Mouse (Mus musculus): ENCODE measurements around the gene Pex6. TPM values are rescaled to one million over a fixed set of nuclear protein-coding genes. Genes with fewer than 3 reads are reported as not detected.

Pex6 gene
- polyA plus RNA-seq, 1 experiment from 2014 or later, result 21.9 TPM

DNA sequence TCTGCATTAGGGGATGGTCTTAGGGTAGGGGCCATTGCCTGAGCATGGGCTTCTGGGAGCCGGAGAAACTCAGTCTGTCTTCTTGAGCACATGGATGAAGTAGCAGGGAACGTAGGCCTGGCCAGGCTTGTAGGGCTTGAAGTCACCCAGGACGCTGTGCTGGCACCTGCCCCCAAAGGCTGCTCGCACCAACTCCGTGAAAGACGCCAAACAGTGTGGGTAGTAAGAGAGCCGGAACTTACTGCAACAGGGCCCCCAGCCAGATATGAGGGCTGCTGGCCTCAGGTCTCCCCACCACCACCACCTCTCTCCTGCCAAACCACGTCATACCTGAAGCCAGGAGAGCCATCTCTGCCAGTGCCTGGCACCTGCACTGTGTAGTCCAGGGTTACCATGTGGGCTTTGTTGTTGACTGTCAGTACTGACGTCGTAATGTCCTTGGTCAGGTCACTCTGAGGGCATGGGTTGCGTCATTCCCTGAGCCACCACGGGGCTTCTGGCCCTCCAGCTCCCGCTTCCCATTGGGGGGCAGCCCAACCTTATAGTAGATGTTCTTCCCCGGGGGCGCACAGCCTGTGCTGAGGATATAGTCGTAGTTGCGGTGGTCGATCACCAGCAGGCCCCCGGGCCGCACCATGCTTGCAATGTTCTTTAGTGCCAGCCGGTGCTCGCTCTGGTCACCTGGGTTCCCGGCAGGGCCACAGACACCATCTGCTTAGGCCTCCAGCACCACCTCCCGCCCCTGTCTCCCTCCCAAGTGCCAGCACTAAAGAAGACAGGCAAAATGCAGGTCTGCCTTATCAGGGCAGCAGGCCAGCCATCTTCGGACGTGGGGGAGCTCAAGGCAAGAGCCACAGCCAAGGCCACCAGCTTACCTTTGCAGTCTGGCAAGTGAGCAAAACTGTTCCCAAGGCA lies 14.7 kb downstream of the Pex6 start:
- H3K27me3 ChIP-seq (ENCODE audit: insufficient read depth, poor library complexity, severe bottlenecking), result peaks cover 27% of the 10 kb centered on the region
- peaks cover 41% of the 10 kb centered on the region for H3K36me3 ChIP-seq
- H3K27ac ChIP-seq, result no peak overlapping the region
- peaks cover 32% of the 10 kb centered on the region for H3K4me1 ChIP-seq
- H3K4me3 ChIP-seq, result no peak overlapping the region
- no peak for DNase-seq (ENCODE audit: low spot score)
- 87% methylated on average over 26 of the region's 26 CpGs for WGBS
- no peaks in the 10 kb centered on the region for H3K9me3 ChIP-seq

DNA sequence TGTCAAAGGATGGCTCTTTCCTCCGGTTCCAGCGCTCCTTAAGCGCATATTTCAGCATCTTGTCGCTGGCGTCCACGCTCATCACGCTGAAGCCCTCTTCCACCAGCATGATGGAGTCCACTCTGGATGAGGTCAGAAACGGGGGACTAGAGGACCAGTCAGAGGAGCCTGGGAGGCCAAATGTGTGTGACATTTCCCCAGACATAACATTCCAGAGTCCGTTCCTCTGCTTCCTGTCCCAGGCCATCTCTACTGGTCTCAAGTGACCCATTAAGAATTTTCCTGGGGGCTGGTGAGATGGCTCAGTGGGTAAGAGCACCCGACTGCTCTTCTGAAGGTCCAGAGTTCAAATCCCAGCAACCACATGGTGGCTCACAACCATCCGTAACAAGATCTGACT lies 16.0 kb downstream of the Pex6 start:
- Histone ChIP-seq H3K36me3 (peaks cover 28% of the 10 kb centered on the region), H3K9me3 (no peaks in the 10 kb centered on the region), H3K27me3 (ENCODE audit: insufficient read depth, poor library complexity, severe bottlenecking) (peaks cover 27% of the 10 kb centered on the region), H3K4me1 (peaks cover 32% of the 10 kb centered on the region), H3K27ac (no peak overlapping the region; the same call in 1 of the 2 replicates), H3K4me3 (no peak overlapping the region)
- DNase-seq (ENCODE audit: low spot score), result no peak
- 89% methylated on average over 11 of the region's 11 CpGs for WGBS

DNA sequence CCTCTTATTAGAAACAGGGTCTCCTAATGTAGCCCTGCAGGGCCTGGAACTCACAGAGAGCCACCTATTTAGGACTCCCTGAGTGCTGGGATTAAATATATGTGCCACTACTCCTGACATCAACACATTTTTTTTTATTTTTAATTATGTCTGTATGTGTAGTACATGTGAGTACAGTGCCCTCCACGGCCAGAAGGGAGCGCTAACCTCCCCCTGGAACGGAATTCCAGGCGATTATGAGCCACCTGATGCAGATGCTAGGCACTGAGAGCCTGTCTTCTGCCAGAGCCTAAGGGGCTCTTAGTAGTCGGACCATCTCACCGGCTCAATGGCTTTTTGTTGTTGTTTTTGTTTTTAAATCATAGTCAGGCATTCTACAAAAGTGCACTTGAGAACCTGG lies 16.8 kb downstream of the Pex6 start:
- no peak for DNase-seq (ENCODE audit: low spot score)
- peaks cover 27% of the 10 kb centered on the region for H3K27me3 ChIP-seq (ENCODE audit: insufficient read depth, poor library complexity, severe bottlenecking)
- no peak overlapping the region for H3K27ac ChIP-seq
- H3K9me3 ChIP-seq, result no peaks in the 10 kb centered on the region
- peaks cover 32% of the 10 kb centered on the region for H3K4me1 ChIP-seq
- H3K4me3 ChIP-seq, result no peak overlapping the region
- peaks cover 23% of the 10 kb centered on the region for H3K36me3 ChIP-seq
- 32% methylated on average over 6 of the region's 6 CpGs for WGBS

DNA sequence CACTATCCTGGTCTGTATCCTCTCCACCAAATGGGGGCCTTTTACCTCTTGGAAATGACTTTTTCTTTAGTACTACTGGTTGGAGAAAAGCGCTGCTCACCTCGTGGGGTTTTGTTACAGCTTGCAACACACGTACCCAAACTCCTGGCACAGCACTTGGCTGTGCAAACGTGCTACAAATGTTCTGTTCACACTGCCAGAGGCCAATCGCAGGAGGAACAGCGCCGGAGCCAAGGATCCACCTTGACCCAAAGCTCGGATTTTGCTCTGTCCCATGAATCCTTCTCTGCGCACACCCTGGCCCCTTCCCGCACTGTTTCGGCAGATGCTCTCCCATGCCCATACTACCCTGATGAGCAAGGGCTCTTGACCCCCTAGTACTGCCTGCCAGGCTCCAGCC lies 17.2 kb downstream of the Pex6 start:
- Histone ChIP-seq H3K36me3 (peaks cover 18% of the 10 kb centered on the region), H3K9me3 (no peaks in the 10 kb centered on the region), H3K27me3 (ENCODE audit: insufficient read depth, poor library complexity, severe bottlenecking) (peaks cover 27% of the 10 kb centered on the region), H3K27ac (no peak overlapping the region), H3K4me3 (peak overlapping the region; percentile 33; the same call in 1 of the 2 replicates), H3K4me1 (peaks cover 32% of the 10 kb centered on the region)
- DNase-seq (ENCODE audit: low spot score), result no peak
- WGBS, result 42% methylated on average over 11 of the region's 11 CpGs

DNA sequence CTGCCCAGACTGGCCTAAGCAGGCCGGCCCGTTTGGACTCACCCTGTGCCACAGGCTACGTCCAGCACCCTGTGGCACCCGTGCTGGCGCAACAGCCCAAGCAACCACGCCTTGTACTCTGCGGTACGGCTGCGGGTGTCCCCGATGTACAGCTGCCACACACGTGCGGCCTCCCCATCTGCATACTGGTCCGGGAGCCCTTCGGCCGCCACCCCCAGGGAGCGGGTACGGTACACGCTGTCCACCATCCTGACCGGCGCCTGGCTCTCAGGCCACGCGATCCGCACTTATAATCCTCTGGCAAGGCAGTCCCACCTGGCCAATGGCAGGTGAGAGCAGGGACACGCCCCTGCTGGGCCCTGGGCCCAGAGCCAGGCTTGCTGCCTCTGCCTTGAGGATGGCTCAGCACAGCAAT lies 17.6 kb downstream of the Pex6 start, which contains the start of gene Gnmt:
Gene Gnmt, minus strand, starts transcription at position 265 of the 415 bp plus-strand sequence.
- WGBS, result 17% methylated on average over 24 of the region's 24 CpGs
- H3K4me3 ChIP-seq, result peak within 1 kb of the TSS; percentile 33
- peaks cover 27% of the 10 kb centered on the region for H3K27me3 ChIP-seq (ENCODE audit: insufficient read depth, poor library complexity, severe bottlenecking)
- H3K9me3 ChIP-seq, result no peaks in the 10 kb centered on the region
- peaks cover 14% of the 10 kb centered on the region for H3K36me3 ChIP-seq
- no peak within 1 kb of the TSS for H3K27ac ChIP-seq
- DNase-seq (ENCODE audit: low spot score), result no peak
- H3K4me1 ChIP-seq, result peaks cover 32% of the 10 kb centered on the region

DNA sequence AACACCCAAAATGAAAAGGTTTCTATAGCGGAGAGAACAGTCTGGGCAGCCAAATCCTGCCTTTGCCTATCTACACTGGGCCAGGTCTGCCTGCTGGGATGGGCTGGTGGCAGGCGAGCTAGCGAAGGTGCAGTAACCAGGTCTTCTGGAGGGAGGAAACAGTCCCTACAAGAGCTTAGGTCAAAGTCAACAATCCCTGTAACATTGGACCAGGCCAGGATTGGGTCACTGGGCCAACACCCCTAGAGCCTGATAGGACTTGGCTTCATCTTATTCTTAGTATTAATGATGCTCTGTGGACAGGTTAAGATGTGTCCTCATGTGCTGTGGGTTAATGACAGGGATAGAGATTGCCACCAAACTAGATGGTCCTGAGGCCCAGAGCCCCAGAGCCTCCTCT lies 22.8 kb downstream of the Pex6 start:
- WGBS, result 91% methylated on average over 3 of the region's 3 CpGs
- no peak overlapping the region for H3K4me3 ChIP-seq
- peaks cover 35% of the 10 kb centered on the region for H3K36me3 ChIP-seq
- H3K9me3 ChIP-seq, result no peaks in the 10 kb centered on the region
- DNase-seq (ENCODE audit: low spot score), result no peak
- H3K27me3 ChIP-seq (ENCODE audit: insufficient read depth, poor library complexity, severe bottlenecking), result peaks cover 14% of the 10 kb centered on the region
- peaks cover 2% of the 10 kb centered on the region; the same call in 1 of the 2 replicates for H3K4me1 ChIP-seq
- no peak overlapping the region for H3K27ac ChIP-seq

DNA sequence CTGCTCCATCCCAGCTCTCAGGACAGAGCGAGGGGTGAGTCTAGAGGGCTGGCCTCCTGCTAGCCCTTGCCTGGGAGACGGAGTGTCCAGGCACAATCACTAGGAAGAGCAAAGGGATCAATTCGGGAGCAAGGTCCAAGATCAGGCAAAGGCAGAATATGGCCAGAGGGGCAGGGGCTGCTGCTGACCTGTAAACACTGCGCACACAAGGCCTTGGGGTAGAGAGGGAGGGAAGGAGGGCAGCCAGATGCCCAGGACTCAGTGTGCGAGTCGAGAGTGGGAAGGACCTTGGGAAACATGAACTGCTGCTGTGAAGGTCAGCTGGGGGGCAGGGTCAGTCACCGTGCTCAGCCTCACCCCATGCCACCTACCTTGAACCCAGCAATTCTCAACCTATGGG lies 24.0 kb downstream of the Pex6 start:
- Histone ChIP-seq H3K9me3 (no peaks in the 10 kb centered on the region), H3K27ac (no peak overlapping the region), H3K27me3 (ENCODE audit: insufficient read depth, poor library complexity, severe bottlenecking) (peaks cover 1% of the 10 kb centered on the region; the same call in 1 of the 2 replicates), H3K36me3 (peaks cover 36% of the 10 kb centered on the region), H3K4me3 (no peak overlapping the region), H3K4me1 (no peaks in the 10 kb centered on the region)
- no peak for DNase-seq (ENCODE audit: low spot score)
- WGBS, result 88% methylated on average over 7 of the region's 7 CpGs

DNA sequence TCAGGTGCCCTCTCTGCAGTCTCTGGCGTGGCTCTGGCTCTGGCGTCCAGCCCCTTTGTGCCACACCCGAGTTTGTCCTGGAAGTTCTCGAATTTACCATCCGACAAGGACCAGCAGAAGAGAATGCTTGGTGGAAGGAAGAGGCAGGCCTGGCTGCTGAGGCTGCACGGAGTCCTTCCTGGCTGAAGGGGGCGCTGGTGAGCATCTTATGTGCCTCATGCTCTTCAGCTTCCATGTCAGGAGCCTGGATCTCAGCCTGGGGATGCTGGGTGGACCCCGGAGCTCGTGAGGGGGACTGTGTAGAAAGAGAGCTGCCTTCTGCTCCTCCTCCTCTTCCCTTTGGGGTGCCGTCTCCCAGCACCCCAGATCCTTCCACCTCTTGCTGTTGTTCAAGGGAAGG lies 24.9 kb downstream of the Pex6 start:
- no peak overlapping the region; the same call in 1 of the 2 replicates for H3K27ac ChIP-seq
- peak; percentile 73 for DNase-seq (ENCODE audit: low spot score)
- no peaks in the 10 kb centered on the region for H3K27me3 ChIP-seq (ENCODE audit: insufficient read depth, poor library complexity, severe bottlenecking)
- WGBS, result 63% methylated on average over 9 of the region's 10 CpGs
- H3K36me3 ChIP-seq, result peaks cover 38% of the 10 kb centered on the region
- no peak overlapping the region for H3K4me3 ChIP-seq
- H3K4me1 ChIP-seq, result no peaks in the 10 kb centered on the region
- no peaks in the 10 kb centered on the region for H3K9me3 ChIP-seq

DNA sequence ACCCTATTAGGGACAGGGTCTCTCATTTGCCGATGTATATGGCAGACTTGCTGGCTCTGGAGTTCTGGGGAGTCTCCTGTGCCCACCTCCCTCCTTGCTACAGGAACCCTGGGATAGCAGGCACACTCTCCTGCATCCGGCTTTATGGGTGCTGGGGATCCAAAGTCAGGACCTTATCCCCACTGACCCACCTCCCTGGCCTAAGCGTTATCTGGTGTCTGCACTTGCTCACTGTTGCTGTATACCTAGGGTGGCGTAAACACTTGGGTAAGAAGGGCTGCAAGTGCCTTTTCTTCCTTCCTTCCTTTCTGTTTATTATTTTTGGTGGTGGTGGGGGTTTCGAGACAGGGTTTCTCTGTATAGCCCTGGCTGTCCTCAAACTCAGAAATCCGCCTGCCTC lies 30.0 kb downstream of the Pex6 start:
- WGBS, result 88% methylated on average over 6 of the region's 6 CpGs
- Histone ChIP-seq H3K36me3 (peaks cover 65% of the 10 kb centered on the region), H3K9me3 (no peaks in the 10 kb centered on the region), H3K27ac (no peak overlapping the region), H3K4me3 (no peak overlapping the region), H3K4me1 (no peaks in the 10 kb centered on the region), H3K27me3 (ENCODE audit: insufficient read depth, poor library complexity, severe bottlenecking) (no peaks in the 10 kb centered on the region)
- DNase-seq (ENCODE audit: low spot score), result peak; percentile 85

DNA sequence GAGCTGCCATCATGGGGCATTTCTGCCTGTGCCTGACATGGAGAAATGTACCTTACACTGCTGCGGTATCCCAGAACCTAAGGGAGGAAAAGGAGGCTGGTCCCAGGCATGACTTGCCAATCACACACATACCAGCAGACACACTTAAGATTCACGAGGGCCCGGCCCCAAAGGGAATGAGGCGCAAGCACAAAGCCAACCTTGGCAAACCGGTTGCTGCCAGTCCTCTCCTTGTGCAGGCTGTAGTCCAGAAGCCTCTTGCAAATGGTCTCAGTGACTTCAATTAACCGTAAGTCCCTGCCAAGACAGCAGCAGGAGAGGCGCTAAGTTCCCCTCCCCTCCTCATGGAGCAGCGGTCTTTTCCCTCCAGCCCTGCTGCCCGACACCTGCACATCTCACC lies 31.7 kb downstream of the Pex6 start:
- Histone ChIP-seq H3K4me1 (no peaks in the 10 kb centered on the region), H3K36me3 (peaks cover 72% of the 10 kb centered on the region)
- WGBS, result 89% methylated on average over 9 of the region's 9 CpGs

DNA sequence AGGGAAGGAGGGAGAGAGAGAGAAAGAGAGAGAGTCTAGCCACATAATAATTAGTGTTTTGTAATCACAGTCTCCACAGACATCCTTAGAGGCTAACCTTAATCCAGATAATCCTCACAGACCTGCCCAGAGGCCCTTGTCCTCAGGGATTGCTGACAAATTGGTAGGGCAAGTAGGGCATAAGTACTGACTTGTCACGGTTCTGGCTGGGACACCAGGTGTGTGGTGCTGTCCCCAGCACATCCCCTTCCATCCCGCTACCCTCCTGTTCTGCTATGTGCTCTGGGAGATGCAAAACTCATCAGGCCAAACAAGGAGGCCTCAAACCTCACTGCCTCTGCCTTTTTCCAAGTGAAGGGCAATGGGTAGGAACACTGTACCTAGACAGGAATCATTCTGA lies 34.2 kb downstream of the Pex6 start:
- Histone ChIP-seq H3K27ac (no peak overlapping the region), H3K36me3 (peaks cover 63% of the 10 kb centered on the region), H3K4me3 (no peak overlapping the region), H3K9me3 (no peaks in the 10 kb centered on the region), H3K4me1 (peaks cover 1% of the 10 kb centered on the region; the same call in 1 of the 2 replicates), H3K27me3 (ENCODE audit: insufficient read depth, poor library complexity, severe bottlenecking) (no peaks in the 10 kb centered on the region)
- 87% methylated on average over 2 of the region's 2 CpGs for WGBS
- no peak for DNase-seq (ENCODE audit: low spot score)

More for the DNA sequence above, 31.7 kb downstream of the Pex6 start:
- no peak for DNase-seq (ENCODE audit: low spot score)
- H3K27ac ChIP-seq, result no peak overlapping the region
- H3K27me3 ChIP-seq (ENCODE audit: insufficient read depth, poor library complexity, severe bottlenecking), result no peaks in the 10 kb centered on the region
- no peak overlapping the region for H3K4me3 ChIP-seq
- no peaks in the 10 kb centered on the region for H3K9me3 ChIP-seq

DNA sequence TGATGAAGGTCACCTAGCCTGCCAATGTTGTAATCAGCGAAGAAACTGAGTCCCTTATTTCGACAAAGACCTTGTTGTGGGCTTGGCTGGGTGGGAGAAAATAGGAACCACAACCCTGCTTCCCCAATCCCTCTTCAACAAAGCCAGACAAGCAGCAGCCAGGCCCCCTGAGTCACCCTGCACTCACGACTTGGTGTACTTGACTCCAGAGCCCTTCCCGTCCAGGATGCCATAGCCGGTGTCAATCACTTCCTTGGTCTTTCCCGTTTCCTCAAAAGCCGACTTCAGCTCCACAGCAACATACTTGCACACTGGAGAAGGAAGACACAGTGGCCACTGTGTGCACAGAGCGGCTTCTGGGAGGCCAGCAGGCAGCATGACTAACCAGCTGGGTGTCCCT lies 36.0 kb downstream of the Pex6 start:
- no peak overlapping the region for H3K4me3 ChIP-seq
- no peak overlapping the region for H3K27ac ChIP-seq
- H3K27me3 ChIP-seq (ENCODE audit: insufficient read depth, poor library complexity, severe bottlenecking), result no peaks in the 10 kb centered on the region
- peaks cover 53% of the 10 kb centered on the region for H3K36me3 ChIP-seq
- H3K4me1 ChIP-seq, result peaks cover 9% of the 10 kb centered on the region
- no peak for DNase-seq (ENCODE audit: low spot score)
- H3K9me3 ChIP-seq, result no peaks in the 10 kb centered on the region
- 83% methylated on average over 8 of the region's 8 CpGs for WGBS

DNA sequence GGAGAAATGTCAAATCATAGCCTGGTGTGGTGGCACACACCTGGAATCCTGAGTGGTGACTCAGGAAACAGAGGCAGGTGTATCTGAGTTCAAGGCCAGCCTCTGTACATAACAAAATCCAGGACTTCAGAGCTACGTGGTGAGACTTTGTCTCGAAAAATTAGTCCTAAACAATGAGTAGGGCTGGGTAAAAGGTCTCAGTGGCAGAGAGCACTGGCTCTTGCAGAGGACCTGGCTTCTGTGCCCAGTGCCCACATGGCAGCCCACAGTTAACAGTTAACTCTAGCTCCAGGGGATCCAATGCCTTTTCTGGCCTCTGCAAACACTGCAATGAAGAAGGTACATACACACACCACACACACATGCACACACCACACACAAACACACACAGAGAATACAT lies 36.5 kb downstream of the Pex6 start:
- Histone ChIP-seq H3K36me3 (peaks cover 49% of the 10 kb centered on the region), H3K27me3 (ENCODE audit: insufficient read depth, poor library complexity, severe bottlenecking) (no peaks in the 10 kb centered on the region), H3K4me3 (no peak overlapping the region), H3K4me1 (peaks cover 14% of the 10 kb centered on the region), H3K27ac (no peak overlapping the region), H3K9me3 (no peaks in the 10 kb centered on the region)
- no peak for DNase-seq (ENCODE audit: low spot score)
- 89% methylated on average over 2 of the region's 2 CpGs for WGBS

All from heart, embryonic 10.5 days (tissue).